Mouse (Mus musculus) midbrain, postnatal 0 days (tissue): ENCODE results near the gene Itga8. TPM values are rescaled to one million over a fixed set of nuclear protein-coding genes. Genes with fewer than 3 reads are reported as not detected.

Source experiments
- ATAC-seq: fragments of 200-750 bp; cut with Nextera tagmentation; 2 replicates; pipeline ENCODE4 v1.8.0; 2017; ENCODE audit warnings: moderate number of reproducible peaks, mild to moderate bottlenecking, moderate TSS enrichment, moderate library complexity; ENCODE audit not compliant: low FRiP score
- DNase-seq: peaks from one replicate; pipeline ENCODE4 v3.0.0-alpha.2; 2015; ENCODE audit warnings: low spot score
- H3K27ac ChIP-seq: fragments of 300-500 bp; sonication (generic); 2 replicates; pipeline ENCODE4 v1.5.1; 2014; ENCODE audit warnings: low read depth, mild to moderate bottlenecking, low read length, mixed read lengths
- H3K27me3 ChIP-seq: fragments of 300-500 bp; sonication (generic); 2 replicates; pipeline ENCODE4 v1.6.1; 2014; ENCODE audit warnings: low read length, control low read depth, mixed read lengths; ENCODE audit not compliant: insufficient read depth
- H3K36me3 ChIP-seq: fragments of 300-500 bp; sonication (generic); 2 replicates; pipeline ENCODE4 v1.6.1; 2014; ENCODE audit warnings: low read length, control low read depth, mixed read lengths; ENCODE audit not compliant: insufficient read depth
- H3K4me1 ChIP-seq: fragments of 300-500 bp; sonication (generic); 2 replicates; pipeline ENCODE4 v1.6.1; 2014; ENCODE audit warnings: mild to moderate bottlenecking, control low read depth, antibody characterized with exemption, low read length, mixed read lengths; ENCODE audit not compliant: insufficient read depth
- H3K4me2 ChIP-seq: fragments of 300-500 bp; sonication (generic); 2 replicates; pipeline ENCODE4 v1.6.1; 2014; ENCODE audit warnings: low read depth, mild to moderate bottlenecking, low read length, mixed read lengths; ENCODE audit not compliant: poor library complexity, severe bottlenecking
- H3K4me3 ChIP-seq: fragments of 300-500 bp; sonication (generic); 2 replicates; pipeline ENCODE4 v1.5.1; 2014; ENCODE audit warnings: low read depth, mild to moderate bottlenecking, low read length, moderate library complexity
- H3K9ac ChIP-seq: fragments of 300-500 bp; sonication (generic); replicated peaks from 2 replicates; pipeline ENCODE4 v1.6.1; 2014; ENCODE audit warnings: mild to moderate bottlenecking, low read length, moderate library complexity, mixed read lengths; ENCODE audit not compliant: poor library complexity, severe bottlenecking
- H3K9me3 ChIP-seq: fragments of 300-500 bp; sonication (generic); 2 replicates; pipeline ENCODE4 v1.6.1; 2016; ENCODE audit warnings: low read length, control low read depth
- CTCF ChIP-seq: IDR thresholded peaks from 2 replicates; pipeline ENCODE4 v1.5.1; 2016; ENCODE audit warnings: antibody characterized with exemption, mild to moderate bottlenecking
- WGBS: fragments of 180-500 bp; shearing (Covaris S2); extraction: QIAGEN DNeasy Blood & Tissue Kit; methylation state at CpG from one replicate; pipeline ENCODE4 v1.1.7; 2014; 5-methylcytosine and 5-hydroxymethylcytosine counted together
- polyA plus RNA-seq: library from polyadenylated mRNA; unstranded; fragments of >200 nt; fragmentation: Nextera tagmentation; extraction: Ambion mirVana; gene quantifications from 2 replicates; pipeline ENCODE4 v1.2.1, GENCODE M21; 2015
- total RNA-seq: library from RNA; depleted of rRNA; stranded (reverse); fragments of >200 nt; gene quantifications from 2 replicates; pipeline ENCODE4 v1.2.3, GENCODE M21; 2014; rRNA removed

The Itga8 gene
- total and polyA plus RNA-seq, 2 experiments from 2014 or later = 1.3 to 5.4 TPM

DNA sequence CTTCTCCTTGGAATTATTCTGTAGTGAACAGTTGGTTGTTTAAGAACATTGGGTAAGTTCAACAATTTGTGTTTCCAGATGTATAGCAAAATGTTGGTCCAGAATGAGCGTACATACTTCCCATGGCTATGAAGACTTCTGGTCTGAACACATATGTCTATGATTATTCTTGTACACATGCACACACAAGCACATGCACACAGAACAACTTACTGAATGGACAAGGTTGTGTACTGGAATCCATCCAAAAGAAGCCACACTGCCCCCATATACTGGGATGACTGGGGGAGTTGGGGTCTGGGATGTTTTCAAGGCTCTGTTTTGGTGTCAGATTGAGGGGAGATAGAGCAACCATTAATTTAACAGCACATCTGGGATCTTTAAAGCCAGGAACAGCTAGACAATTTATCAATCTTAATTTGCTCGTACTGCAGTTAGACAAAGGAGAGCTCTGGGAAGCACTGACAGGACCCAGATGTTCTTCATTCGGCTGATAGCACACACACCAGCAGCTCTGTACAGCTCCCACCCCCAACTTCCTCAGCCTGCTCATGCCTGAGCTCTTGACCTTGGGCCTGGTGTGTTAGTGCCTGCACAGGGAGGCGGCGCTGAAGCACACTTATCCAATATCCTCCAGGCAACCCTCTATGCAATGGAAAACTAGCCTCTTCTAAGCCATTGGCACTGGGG is 241.5 kb downstream of the Itga8 start:
- ATAC-seq = no peak
- no peak for TF ChIP-seq CTCF
- Histone ChIP-seq H3K4me2 (no peak overlapping the region), H3K27ac (no peak overlapping the region), H3K36me3 (no peaks in the 10 kb centered on the region), H3K4me3 (no peak overlapping the region), H3K9ac (no peak overlapping the region), H3K9me3 (no peaks in the 10 kb centered on the region), H3K27me3 (no peaks in the 10 kb centered on the region), H3K4me1 (no peaks in the 10 kb centered on the region)
- DNase-seq = no peak
- 82% methylated on average over 5 of the region's 5 CpGs for WGBS

Other genes starting within 250 kb of the Itga8 start
- gene Mindy3, start 117.5 kb upstream of the Itga8 start, total RNA-seq = 44.1 and 72.3 TPM in 2 replicates
- 50.1 and 50.8 TPM in 2 replicates for gene Mindy3, start 117.5 kb upstream of the Itga8 start, polyA plus RNA-seq